Mouse (Mus musculus): ENCODE data around the gene Arhgdig.

- TF ChIP-seq CTCF (IDR thresholded peaks at IDR 0.05; ENCODE audit: extremely low read depth, insufficient read length, insufficient replicate concordance, low read depth, low read length) (no peak), POLR2A (IDR thresholded peaks at IDR 0.05; ENCODE audit: low read depth, low read length) (no peak)
These were observed 45.8 kb upstream of the Arhgdig start for GRCm38 (mm10) chr17:26253399-26253798.
